Mouse (Mus musculus) kidney, adult 2 months (tissue): Measurements from ENCODE around the gene Sept9. TPM values are rescaled to one million over a fixed set of nuclear protein-coding genes. Genes with fewer than 3 reads are reported as not detected.

Experiments
- DNase-seq: peaks from one replicate; pipeline ENCODE4 v3.0.0; 2021
- H3K27ac ChIP-seq: fragments of 200-500 bp; 2 replicates; pipeline ENCODE4 v1.5.1; 2012; ENCODE audit warnings: low read depth, low read length, control low read depth, inconsistent platforms; ENCODE audit not compliant: insufficient read depth
- H3K27me3 ChIP-seq: fragments of 200-500 bp; replicated peaks from 2 replicates; pipeline ENCODE4 v1.6.1; 2012; ENCODE audit warnings: mild to moderate bottlenecking, moderate library complexity, low read length, inconsistent platforms; ENCODE audit not compliant: control insufficient read depth, insufficient read depth
- H3K36me3 ChIP-seq: fragments of 200-500 bp; 2 replicates; pipeline ENCODE4 v1.6.1; 2012; ENCODE audit warnings: mild to moderate bottlenecking, moderate library complexity, low read length, inconsistent platforms; ENCODE audit not compliant: control insufficient read depth, insufficient read depth
- H3K4me1 ChIP-seq: fragments of 200-500 bp; 2 replicates; pipeline ENCODE4 v1.6.1; 2011; ENCODE audit warnings: low read length; ENCODE audit not compliant: control insufficient read depth, insufficient read depth
- H3K4me3 ChIP-seq: fragments of 200-500 bp; 2 replicates; pipeline ENCODE4 v1.5.1; 2011; ENCODE audit warnings: mild to moderate bottlenecking, low read depth, low read length, control low read depth; ENCODE audit not compliant: insufficient read depth
- CTCF ChIP-seq: fragments of 200-500 bp; conservative IDR thresholded peaks from 2 replicates; pipeline ENCODE4 v1.5.1; 2011; ENCODE audit warnings: low read depth, mild to moderate bottlenecking, control low read depth, low read length, moderate library complexity, mixed read lengths; ENCODE audit not compliant: insufficient read depth, insufficient read length
- POLR2A ChIP-seq: fragments of 200-500 bp; IDR thresholded peaks from one replicate; pipeline ENCODE4 v1.6.1; 2011; ENCODE audit warnings: low read depth, low read length, control low read depth
- WGBS: fragments of 180-500 bp; shearing (Covaris S2); methylation state at CpG from one replicate; pipeline ENCODE4 v1.1.7; 2018; 5-methylcytosine and 5-hydroxymethylcytosine counted together
- polyA plus RNA-seq: library from polyadenylated mRNA; depleted of rRNA; stranded (reverse); fragments of >200 nt; gene quantifications from 2 replicates; pipeline ENCODE4 v1.2.3, GENCODE M21; 2012

Gene Sept9
- polyA plus RNA-seq, 1 experiment, result 25.9 TPM

- 33% methylated on average over 21 of the region's 21 CpGs for WGBS
- H3K4me3 ChIP-seq, result no peak overlapping the region
- DNase-seq, result peak; percentile 62
- TF ChIP-seq POLR2A (no peak), CTCF (no peak)
- H3K4me1 ChIP-seq, result no peaks in the 10 kb centered on the region
- H3K36me3 ChIP-seq, result no peaks in the 10 kb centered on the region
- no peaks in the 10 kb centered on the region for H3K27me3 ChIP-seq
- H3K27ac ChIP-seq, result peak overlapping the region; percentile 18; the same call in 1 of the 2 replicates
Observed at GRCm38 (mm10) chr11:117185076-117185933, 14.2 kb upstream of the Sept9 start.

- H3K4me3 ChIP-seq, result no peak overlapping the region
- H3K27ac ChIP-seq, result no peak overlapping the region
- WGBS, result 48% methylated on average over 5 of the region's 5 CpGs
- peak; percentile 56 for DNase-seq
- TF ChIP-seq POLR2A (no peak), CTCF (no peak)
- H3K27me3 ChIP-seq, result no peaks in the 10 kb centered on the region
- H3K4me1 ChIP-seq, result no peaks in the 10 kb centered on the region
- no peaks in the 10 kb centered on the region for H3K36me3 ChIP-seq
Observed at GRCm38 (mm10) chr11:117191524-117191923, 7.9 kb upstream of the Sept9 start.

DNA sequence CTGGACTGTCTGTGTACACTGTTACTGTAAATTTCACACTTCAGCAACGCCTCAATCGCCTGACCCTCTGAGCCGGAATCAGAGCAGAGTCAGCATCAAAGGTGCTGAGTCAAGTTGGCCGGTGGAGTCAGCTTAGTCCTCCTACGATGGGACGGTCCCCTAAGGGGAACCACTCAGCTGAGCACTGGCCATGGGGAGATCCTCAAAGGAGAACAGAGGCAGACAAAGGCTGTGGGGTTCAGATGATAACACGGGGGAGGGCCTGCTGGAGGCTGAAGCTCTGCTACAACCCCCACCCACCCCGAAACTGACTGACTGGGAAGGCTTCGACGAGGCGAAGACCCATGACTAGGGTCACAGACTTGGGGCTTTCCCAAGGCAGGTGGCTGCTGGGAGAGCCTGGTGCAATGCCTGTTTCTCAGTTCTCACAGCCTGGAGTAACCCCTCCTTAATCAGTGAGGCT is 5.0 kb upstream of the Sept9 start:
- DNase-seq, result peak; percentile 44
- 47% methylated on average over 11 of the region's 11 CpGs for WGBS
- no peak overlapping the region for H3K27ac ChIP-seq

GRCm38 (mm10) chr11:117195616-117196015 is 3.8 kb upstream of the Sept9 start:
- TF ChIP-seq CTCF (no peak), POLR2A (no peak)
- no peak for DNase-seq
- WGBS, result 95% methylated on average over 6 of the region's 6 CpGs
- no peak overlapping the region for H3K27ac ChIP-seq
- H3K4me1 ChIP-seq, result no peaks in the 10 kb centered on the region
- no peaks in the 10 kb centered on the region for H3K36me3 ChIP-seq
- no peak overlapping the region for H3K4me3 ChIP-seq
- no peaks in the 10 kb centered on the region for H3K27me3 ChIP-seq

More for the DNA sequence above, 5.0 kb upstream of the Sept9 start:
- Histone ChIP-seq H3K4me3 (no peak overlapping the region), H3K4me1 (no peaks in the 10 kb centered on the region), H3K27me3 (no peaks in the 10 kb centered on the region), H3K36me3 (no peaks in the 10 kb centered on the region)
- TF ChIP-seq POLR2A (no peak), CTCF (no peak)

DNA sequence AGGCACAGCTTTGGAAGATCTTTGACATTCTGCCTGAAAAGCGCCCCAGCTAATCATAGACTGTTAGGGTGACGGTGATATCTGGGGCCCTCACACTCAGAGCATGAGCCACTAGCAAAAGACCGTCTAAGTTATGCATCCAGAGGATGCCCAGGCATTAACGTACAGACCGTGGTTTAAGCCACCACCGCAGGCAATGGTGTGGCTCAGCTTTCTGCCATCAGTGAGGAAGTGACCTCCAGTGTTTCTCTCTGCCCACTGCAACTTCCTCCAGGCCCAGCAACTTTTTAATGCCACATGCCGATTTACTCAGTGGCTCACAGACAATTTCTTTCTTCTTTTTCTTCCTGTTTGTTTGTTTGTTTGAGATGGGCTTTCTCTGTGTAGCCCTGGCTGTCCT is 2.8 kb upstream of the Sept9 start:
- Histone ChIP-seq H3K4me3 (no peak overlapping the region), H3K27me3 (no peaks in the 10 kb centered on the region), H3K27ac (no peak overlapping the region), H3K4me1 (no peaks in the 10 kb centered on the region), H3K36me3 (no peaks in the 10 kb centered on the region)
- 87% methylated on average over 7 of the region's 7 CpGs for WGBS
- DNase-seq, result no peak
- TF ChIP-seq CTCF, result no peak
- no peak for TF ChIP-seq POLR2A

DNA sequence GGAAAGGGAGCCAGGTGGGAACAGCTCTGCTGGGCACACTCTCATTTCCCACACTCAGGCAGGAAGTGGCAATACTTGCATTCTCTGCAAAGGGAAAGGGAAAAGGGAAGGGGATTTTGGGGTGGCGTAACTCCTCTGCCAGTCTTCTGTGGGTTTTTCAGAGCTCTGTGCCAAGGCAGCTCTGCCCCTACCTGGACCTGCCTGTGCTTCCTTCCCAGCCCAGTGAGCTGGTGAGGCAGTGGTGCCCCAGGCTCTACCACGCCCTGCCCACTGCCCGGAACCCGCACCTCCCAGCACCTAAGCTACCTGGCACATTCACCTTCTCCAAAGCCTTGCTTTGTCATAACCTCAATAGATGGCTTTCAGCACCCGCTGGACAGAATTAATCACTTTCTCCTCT is 1.3 kb upstream of the Sept9 start:
- Histone ChIP-seq H3K27ac (no peak overlapping the region), H3K4me3 (no peak overlapping the region), H3K4me1 (no peaks in the 10 kb centered on the region), H3K27me3 (no peaks in the 10 kb centered on the region), H3K36me3 (no peaks in the 10 kb centered on the region)
- TF ChIP-seq POLR2A (no peak), CTCF (no peak)
- WGBS, result 80% methylated on average over 5 of the region's 5 CpGs
- DNase-seq, result peak; percentile 24

- no peak overlapping the region for H3K4me3 ChIP-seq
- no peaks in the 10 kb centered on the region for H3K27me3 ChIP-seq
- no peak overlapping the region for H3K27ac ChIP-seq
- DNase-seq, result no peak
- peaks cover 11% of the 10 kb centered on the region; the same call in 1 of the 2 replicates for H3K4me1 ChIP-seq
- H3K36me3 ChIP-seq, result no peaks in the 10 kb centered on the region
- TF ChIP-seq POLR2A, result no peak
- no peak for TF ChIP-seq CTCF
- WGBS, result 93% methylated on average over 12 of the region's 12 CpGs
Observed at GRCm38 (mm10) chr11:117201846-117202245, 2.4 kb downstream of the Sept9 start.
